Mouse (Mus musculus): ENCODE measurements around the gene Tmem80.

DNA sequence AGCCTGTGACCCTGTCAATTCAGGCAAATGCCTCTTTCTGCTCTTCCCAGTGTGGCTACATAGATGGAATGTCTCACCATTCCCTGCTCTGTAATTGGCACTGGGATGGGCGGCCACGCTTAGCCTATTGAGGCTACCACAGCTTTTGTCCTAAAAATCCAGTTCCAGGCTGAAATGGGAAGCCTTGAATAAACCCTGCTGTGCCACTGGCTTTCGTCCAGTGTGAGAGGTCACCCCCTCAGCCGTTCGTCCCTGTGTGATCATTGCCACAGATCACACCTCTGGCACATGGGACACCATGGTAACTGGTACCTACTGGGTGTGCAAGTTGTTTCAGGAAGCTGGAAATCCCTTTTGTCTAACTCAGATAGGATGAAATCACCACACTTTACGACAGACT lies 46.1 kb downstream of the Tmem80 start:
- TF ChIP-seq CTCF (IDR thresholded peaks at IDR 0.05; ENCODE audit: low read depth), result no peak
- no peak for TF ChIP-seq EP300 (IDR thresholded peaks at IDR 0.05; ENCODE audit: low read depth)

Data from heart, postnatal 0 days (tissue).